Mouse (Mus musculus): ENCODE results near the gene Crot. TPM values are rescaled to one million over a fixed set of nuclear protein-coding genes. Genes with fewer than 3 reads are reported as not detected.

Gene Crot
- polyA plus RNA-seq, 1 experiment from 2014 or later, result 26.4 TPM

DNA sequence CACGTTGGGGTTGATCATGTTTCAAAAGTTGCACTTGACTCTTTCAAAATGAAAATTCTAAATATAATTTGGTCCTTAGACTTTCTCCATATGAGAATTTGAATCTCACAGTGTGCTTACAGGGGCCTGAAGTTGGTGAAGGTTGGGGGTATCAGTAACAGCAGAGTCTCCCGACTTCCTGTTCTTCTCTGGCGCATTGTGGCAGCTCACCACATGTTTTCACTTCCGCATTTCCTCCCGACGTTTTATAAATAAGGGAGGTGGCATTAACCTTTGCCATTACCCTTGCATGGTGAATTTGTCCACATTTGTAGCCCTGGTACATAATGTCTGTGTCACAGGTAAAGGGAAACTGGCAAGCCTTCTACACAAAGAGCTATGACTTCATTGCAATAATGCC is 80.1 kb downstream of the Crot start:
- Histone ChIP-seq H3K4me3 (no peak overlapping the region), H3K4me1 (replicated peaks) (no peaks in the 10 kb centered on the region), H3K27ac (no peak overlapping the region), H3K9me3 (no peaks in the 10 kb centered on the region), H3K36me3 (no peaks in the 10 kb centered on the region), H3K27me3 (ENCODE audit: insufficient read depth, poor library complexity, severe bottlenecking) (no peaks in the 10 kb centered on the region)
- no peak for DNase-seq (ENCODE audit: low spot score)
- 83% methylated on average over 6 of the region's 6 CpGs for WGBS

DNA sequence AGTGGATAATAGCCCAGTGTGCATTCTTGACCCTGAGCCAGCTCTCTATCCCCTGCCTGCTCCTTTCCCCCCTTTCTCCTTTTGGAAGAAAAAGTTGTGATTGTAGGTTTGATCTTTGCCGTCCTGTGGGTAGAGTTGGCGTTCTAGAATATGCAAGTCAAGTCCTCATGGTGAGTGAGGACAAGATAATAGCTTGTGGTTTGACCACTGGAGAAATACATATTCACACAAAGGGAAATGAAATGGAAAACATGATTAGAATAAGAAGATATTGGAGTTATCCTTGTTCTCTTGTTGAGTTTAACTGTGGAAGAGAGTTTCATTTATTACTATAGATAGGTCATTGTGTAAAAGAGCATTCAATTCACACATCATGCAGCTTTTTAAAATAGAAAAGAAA is 80.7 kb downstream of the Crot start:
- Histone ChIP-seq H3K27me3 (ENCODE audit: insufficient read depth, poor library complexity, severe bottlenecking) (no peaks in the 10 kb centered on the region), H3K36me3 (no peaks in the 10 kb centered on the region), H3K27ac (no peak overlapping the region), H3K4me1 (replicated peaks) (no peaks in the 10 kb centered on the region), H3K9me3 (no peaks in the 10 kb centered on the region), H3K4me3 (no peak overlapping the region)
- DNase-seq (ENCODE audit: low spot score), result no peak
- WGBS, result 90% methylated on average over 2 of the region's 2 CpGs

Other genes starting within 250 kb of the Crot start
- gene Abcb1b, start 199.2 kb downstream of the Crot start, polyA plus RNA-seq (2016; fragmentation: Nextera tagmentation; extraction: Ambion mirVana), result 0.34 and 0.54 TPM in 2 replicates
- gene Abcb4, start 103.6 kb downstream of the Crot start, polyA plus RNA-seq (2016; fragmentation: Nextera tagmentation; extraction: Ambion mirVana), result 0.39 and 0.66 TPM in 2 replicates
- gene Tmem243, start 103.3 kb upstream of the Crot start, polyA plus RNA-seq (2016; fragmentation: Nextera tagmentation; extraction: Ambion mirVana), result 23.3 and 24.4 TPM in 2 replicates
- gene Dmtf1, start 164.5 kb upstream of the Crot start, polyA plus RNA-seq (2016; fragmentation: Nextera tagmentation; extraction: Ambion mirVana), result 54.9 and 61.2 TPM in 2 replicates

Data from hindbrain, embryonic 10.5 days (tissue).